Mouse (Mus musculus) right cerebral cortex, adult 18-20 months (tissue): Measurements from ENCODE around the gene Zfp146.
A peak's percentile ranks its signal among the peaks of the same experiment; 100 is the strongest.
"Not testable (repeated sequence)": the region's sequence is repeated elsewhere in the genome, so short reads cannot be mapped to it uniquely, and the experiment has no call there.

ENCODE experiments used
- DNase-seq: peaks from one replicate; pipeline ENCODE4 v3.0.0; 2022; ENCODE audit warnings: mixed read lengths

Zfp146 gene

DNA sequence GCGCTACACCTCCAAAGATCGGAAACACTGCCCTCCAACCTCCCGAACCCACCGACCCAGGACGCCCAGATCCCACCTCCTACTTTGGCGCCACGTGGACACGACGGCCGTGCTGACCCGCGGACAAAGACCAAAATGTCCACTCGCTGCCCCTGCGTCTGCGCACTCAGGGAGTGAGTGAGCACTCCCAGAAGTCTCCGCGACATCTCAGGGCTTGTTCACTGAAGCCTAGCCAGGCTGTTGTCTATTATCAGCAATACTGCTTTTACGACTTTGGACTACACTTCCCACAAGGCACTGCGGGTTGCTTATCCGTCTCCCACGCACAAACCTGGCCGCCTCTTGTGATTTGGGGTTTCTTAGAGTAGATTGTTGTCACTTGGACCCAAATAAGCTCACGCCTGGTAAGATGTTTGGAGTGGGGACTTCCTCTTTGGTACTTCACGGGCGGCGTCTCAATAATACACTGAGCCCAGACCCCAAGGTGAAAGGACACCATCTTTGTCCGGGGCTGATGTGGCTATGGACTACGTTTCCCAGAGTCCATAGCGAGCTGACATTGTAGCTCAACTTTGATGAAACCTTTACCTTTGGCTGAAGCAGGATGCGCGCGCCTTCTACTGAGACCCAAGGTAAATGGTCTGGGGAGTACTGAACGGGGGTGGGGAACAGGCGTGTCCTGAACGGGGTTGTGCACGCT lies at the start of gene Zfp146:
Zfp146 (minus strand) TSS at position 168 of the 700 bp plus-strand sequence.
- DNase-seq, result peak; percentile 96

DNA sequence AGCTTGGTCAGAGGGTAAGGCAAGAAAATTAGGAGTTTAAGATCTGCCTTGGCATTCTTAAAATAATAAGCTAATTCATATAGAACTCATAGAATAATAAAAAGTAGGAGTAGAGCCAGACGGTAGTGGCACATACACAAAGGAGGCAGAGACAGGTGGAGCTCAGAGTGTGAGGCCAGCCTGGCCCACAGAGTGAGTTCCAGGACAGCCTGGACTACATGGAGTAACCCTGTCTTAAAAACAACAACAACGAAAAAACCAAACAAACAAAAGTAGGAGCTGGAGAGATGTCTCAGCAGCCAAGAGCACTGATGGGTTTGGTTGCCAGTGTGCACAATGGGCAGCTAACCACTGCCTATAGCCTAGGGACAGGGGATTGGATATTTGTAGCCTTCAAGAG lies 47.7 kb upstream of the Zfp146 start:
- DNase-seq, result no peak

DNA sequence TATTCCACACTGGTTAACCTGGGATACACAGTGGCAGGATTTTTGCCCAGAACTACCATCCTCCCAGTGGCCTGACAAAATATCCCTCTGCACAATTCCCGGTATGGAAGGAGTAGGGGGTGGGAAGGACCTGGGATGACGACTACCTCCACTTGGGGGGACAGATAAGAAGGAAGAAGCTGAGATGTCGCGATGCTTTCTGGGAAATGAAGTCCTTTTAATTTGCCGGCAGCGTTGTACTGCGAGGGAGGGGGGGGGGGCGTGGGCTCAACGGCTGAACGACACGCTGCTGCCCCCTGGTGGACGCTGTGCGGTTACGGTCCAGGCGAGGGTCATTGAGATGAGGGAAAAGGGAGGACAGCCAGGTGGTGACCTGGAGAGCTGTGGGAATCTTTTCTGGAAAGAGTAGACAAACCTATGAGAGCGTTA lies 47.2 kb upstream of the Zfp146 start:
- DNase-seq, result peak; percentile 83

DNA sequence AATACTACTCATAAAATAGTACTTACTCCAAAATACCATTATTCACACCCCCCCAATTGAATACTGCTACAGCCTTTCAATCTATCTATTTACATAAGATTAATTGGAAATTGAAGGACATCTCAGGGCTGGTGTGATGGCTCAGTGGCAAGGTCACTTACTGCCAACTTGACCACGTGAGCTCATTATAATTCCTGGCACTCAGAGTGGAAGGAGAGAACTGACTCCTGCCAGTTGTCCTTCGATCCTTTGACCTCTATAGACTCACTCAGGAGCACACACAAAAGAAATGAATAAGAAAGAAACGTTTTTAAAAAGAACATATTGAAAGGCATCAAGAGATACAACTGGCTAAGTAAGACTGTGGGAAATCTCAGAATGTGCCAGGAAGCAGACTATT lies 46.3 kb upstream of the Zfp146 start:
- DNase-seq, result no peak

GRCm38 (mm10) chr7:30213881-30214280 lies 44.3 kb upstream of the Zfp146 start:
- no peak for DNase-seq

GRCm38 (mm10) chr7:30211025-30211424 lies 41.5 kb upstream of the Zfp146 start:
- DNase-seq, result no peak

DNA sequence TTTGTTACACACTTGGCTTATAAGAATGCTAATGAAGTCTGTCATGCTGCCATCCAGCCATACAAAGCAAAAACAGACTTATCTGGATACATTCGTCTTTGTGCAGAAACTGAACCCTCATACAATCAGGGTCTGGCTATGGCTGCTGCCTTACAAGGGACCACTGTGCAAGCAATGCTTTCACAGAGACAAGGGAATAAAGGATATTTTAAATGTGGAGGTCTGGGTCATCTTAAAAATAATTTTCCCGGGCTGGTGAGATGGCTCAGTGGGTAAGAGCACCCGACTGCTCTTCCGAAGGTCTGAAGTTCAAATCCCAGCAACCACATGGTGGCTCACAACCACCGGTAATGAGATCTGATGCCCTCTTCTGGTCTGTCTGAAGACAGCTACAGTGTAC lies 36.8 kb upstream of the Zfp146 start:
- DNase-seq, result not testable (repeated sequence)

DNA sequence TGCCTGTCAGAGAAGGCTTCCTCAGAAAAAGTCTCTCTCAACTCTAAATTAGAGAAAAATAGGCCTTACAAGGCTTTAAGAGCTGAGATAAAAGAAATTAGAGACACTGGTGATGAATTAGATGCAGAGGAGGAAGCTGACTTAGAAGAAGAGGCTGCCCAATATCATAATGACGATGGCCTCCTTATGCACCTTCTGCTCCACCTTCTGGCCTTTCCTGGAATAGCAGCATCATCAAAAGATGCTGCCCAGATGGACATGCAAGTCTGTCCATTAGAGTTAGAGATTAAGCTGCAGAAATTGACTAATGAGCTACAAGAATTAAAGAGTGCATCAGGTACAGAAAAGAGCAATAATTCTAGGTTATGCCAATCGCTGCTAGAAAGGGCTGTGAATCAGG lies 35.8 kb upstream of the Zfp146 start:
- no peak for DNase-seq

- no peak for DNase-seq
These were observed 34.8 kb upstream of the Zfp146 start for GRCm38 (mm10) chr7:30204380-30204779.

- no peak for DNase-seq
These were observed 33.5 kb upstream of the Zfp146 start for GRCm38 (mm10) chr7:30202895-30203690.

GRCm38 (mm10) chr7:30200661-30201060 lies 31.1 kb upstream of the Zfp146 start:
- not testable (repeated sequence) for DNase-seq

- no peak for DNase-seq
These were observed 30.6 kb upstream of the Zfp146 start for GRCm38 (mm10) chr7:30200200-30200599.

- DNase-seq, result no peak
These were observed 30.1 kb upstream of the Zfp146 start for GRCm38 (mm10) chr7:30199498-30200139.

DNA sequence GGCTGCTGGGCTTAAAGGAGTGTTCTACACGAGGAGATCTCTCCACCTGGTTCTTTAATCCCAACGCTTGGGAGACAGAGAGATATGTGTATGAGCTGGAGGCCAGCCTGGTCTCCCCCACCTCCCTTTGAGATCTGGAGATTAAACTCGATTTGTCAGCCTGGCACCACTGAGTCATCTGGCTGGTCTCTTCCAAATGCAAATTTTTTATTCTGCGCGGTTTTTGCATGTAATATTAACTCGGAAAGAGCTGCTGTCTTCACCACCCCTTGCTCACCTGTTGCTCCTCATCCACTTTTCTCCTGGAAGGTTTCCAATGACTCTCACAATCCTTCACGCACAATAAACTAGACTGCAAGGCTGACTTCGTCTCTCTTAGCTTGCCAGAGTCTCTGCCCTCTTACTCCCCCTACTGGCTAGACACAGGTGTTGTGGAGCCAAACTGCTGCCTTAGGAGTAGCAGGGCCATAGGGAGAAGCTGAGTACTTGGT lies 29.0 kb upstream of the Zfp146 start, which contains the start of gene Capns1:
Capns1 (minus strand) TSS at position 331 of the 491 bp plus-strand sequence.
- peak; percentile 55 for DNase-seq

DNA sequence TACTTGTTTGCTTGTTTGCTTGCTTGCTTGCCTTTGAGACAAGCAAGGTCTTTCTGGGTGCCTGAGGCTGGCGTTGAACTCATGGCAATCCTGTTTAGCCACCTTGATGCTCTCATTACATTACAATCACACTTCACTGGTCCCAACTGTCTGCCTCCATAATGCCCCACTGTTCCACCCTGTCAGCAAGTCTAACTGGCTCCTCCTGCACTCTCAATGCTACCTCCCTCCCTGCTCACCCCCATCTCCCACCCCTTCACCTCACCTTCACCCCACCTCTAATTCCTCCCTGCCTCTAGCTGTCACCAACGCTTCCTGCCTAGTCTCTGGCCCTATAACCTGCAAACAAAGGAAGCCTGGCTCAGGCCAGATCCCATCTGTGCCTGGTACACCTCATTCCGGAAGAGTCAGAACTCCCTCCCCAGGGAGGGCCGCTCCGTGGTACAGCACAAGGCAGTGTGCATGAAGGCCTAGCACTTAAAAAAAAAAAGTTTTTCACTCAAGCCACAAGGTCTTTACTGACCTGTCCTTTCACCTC lies 28.1 kb upstream of the Zfp146 start:
- no peak for DNase-seq

GRCm38 (mm10) chr7:30196171-30196570 lies 26.6 kb upstream of the Zfp146 start:
- no peak for DNase-seq

DNA sequence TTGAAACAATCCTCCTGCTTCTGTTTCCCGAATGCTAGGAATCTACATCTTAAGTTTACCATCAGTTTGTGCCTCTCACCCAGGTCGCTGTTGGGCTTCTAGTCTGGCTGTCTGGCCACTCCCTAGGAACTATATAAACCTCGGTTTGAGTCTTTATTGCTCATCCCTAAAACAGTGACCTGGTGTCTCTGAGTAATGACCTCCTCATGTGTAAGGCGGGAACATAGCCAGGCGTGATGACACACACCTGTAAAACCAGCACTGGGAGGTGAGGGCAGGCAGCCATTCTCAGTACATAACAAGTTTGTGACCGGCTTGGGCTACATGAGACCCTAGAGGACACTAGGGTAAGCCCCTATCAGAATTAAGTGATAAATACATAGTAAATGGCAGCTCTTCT lies 25.9 kb upstream of the Zfp146 start:
- no peak for DNase-seq

- DNase-seq, result peak; percentile 97
These were observed 25.3 kb upstream of the Zfp146 start for GRCm38 (mm10) chr7:30194884-30195283.

DNA sequence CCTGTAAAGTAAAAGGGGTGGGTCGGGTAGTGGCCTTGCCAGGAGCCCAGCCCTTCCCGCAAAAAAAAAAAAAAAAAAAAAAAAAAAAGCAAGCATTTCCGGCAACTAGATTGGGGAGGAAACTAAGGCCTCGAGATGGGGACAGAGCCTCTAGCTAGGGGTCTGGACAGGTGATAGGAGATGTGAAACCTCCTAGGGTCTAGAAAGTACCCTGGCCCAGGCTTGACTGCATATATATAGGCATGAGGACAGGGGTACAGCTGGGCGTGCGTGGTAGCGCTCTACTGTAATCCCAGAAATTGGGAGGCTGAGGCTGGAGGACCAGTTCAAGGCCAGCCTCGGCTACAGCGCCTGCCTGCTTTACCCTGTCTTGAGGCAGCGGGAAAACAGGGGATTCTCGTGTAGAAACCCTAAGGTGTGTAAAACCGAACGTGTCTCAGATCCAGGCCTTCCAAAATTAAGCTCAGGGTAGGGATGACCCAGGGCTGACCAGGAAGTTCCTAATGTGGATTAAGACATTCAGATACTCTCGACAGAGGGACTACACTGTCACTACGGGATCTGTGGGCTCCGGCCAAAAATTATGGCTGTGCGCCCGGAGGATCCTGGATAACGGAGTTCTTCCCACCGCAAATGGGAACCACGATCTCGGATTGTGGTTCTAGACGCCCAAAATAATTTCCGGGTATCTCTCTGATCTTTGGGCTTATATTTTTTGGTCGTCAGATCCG lies 24.7 kb upstream of the Zfp146 start:
- no peak for DNase-seq

- peak; percentile 72 for DNase-seq
These were observed 24.1 kb upstream of the Zfp146 start for GRCm38 (mm10) chr7:30193581-30194100.

DNA sequence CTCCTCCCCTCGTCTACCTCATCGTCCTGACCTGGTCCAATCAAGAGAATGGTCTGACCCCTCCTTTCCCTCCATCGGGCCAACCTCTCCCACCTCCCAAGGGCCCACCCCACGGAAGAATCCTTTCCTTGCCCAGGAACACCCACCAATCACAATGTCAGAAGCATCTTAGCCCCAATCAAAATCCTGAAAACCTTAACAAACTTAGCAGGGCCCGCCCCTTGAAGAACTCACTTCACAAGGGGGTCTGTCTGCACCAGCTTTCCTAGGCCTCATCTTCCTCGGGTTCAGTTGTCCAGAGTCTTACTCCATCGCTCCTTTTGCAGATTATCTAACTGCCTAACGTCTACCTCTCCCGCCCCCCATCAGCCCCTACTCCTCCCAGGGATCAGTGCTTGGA lies 23.5 kb upstream of the Zfp146 start:
- DNase-seq, result no peak

- DNase-seq, result no peak
These were observed 22.5 kb upstream of the Zfp146 start for GRCm38 (mm10) chr7:30192088-30192487.
